Mouse (Mus musculus): ENCODE data around the gene Hspb2. TPM values are rescaled to one million over a fixed set of nuclear protein-coding genes. Genes with fewer than 3 reads are reported as not detected.

Gene Hspb2
- total RNA-seq (2023), result not detected

DNA sequence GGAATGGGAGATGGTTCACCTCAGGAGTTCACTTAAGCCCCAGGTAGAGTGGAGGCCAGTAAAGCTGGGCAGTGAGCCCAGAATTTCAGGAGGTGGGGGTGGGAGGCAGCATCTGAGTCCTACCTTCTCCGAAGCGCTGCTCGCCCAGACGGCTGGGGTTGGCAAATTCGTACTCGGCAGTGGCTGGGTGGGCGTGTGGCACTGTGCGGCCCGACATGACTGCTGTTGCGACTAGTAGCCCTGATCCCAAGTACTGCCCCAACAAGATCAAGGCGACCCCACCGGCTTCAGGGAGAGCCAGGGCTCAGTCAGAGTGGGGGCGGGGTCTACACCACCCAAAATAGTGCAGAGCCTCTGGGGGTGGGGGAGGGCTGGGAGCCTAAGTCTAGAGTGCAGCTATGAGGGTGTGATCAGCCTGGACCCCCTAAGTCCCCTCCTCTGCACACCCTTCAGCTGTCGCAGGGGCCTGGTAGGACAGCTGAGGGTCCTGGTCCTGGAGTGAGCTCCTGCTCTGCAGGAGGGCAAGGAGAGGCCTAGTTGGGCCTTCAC lies at the start of gene Hspb2:
Hspb2 (minus strand) TSS at position 301 of the 549 bp plus-strand sequence.

DNA sequence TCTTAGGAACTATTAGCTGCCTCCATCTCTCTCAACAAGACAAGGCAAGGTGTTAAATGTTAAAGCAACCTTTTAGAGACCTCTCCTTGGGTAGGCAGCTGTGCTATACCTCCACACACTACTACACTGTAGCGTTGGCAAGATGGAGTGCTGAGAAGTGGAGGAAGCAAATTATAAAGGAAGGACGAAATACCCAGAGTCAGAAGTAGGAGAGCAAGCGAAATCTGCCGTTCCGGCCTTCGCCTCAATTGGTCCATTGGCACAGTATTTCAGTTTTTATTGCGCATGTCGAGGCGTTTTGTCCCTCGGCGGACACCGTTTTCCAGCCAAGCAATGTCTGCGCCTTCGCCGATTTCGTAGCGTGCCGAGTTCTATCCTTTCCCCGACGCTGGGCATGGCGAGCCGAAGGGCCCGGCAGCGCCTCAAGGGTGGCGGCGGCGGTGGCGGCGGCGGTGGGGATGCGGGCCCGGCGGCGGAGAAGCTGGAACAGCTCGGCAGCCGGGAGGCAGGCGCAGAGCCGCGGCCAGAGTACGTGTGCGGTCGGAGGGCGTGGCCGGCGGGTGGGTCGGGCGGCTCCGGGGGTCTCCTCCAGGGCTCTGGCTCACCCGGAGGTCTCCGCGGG lies 22.9 kb upstream of the Hspb2 start, which contains the start of the genes Alg9 and 1110032A03Rik:
Alg9 (plus strand) TSS at position 29 of the 622 bp plus-strand sequence.
1110032A03Rik (minus strand) TSS at position 530 of the 622 bp plus-strand sequence.

DNA sequence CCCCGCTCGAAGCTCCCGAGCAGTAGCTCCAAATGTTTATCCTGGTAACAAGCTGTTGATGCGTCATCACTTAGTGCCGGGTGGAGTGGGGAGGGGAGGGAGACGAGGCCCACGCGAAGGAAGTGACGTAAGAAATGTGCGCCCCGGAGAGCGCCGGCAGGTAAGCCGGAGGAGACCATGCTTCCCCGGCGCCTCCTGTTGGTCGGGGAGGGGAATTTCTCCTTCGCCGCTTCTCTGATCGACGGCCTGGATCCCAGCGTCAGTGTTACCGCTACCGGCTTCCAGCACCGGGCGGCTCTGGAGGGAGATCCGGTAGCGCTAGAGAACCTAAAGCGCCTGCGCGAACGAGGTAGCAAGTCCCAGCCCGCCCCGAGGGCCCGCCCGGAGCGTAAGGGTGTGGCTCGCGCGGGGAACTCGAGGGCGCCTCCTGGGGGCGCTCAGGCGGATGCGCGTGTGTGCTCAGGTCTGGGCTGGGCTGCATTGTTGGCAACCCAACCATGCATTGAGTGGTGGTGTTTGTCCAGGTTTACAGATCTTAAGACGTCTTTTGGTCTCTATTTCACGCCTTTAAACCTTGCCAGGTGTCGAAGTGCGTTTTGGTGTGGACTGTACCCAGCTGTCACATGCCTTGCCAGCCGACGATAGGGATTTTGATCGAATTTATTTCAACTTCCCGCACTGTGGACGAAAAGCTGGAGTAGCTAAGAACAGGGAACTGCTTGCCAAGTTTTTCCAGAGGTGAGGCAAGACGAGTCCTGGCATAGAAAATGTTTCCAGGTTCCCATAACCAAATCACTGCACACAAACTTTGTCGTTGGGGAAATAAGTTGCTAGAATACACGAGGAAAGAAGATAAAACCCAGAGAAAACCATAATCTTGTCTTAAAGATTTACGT lies 16.2 kb upstream of the Hspb2 start, which contains the start of gene Fdxacb1:
Fdxacb1 (plus strand) TSS at position 130 of the 896 bp plus-strand sequence.

DNA sequence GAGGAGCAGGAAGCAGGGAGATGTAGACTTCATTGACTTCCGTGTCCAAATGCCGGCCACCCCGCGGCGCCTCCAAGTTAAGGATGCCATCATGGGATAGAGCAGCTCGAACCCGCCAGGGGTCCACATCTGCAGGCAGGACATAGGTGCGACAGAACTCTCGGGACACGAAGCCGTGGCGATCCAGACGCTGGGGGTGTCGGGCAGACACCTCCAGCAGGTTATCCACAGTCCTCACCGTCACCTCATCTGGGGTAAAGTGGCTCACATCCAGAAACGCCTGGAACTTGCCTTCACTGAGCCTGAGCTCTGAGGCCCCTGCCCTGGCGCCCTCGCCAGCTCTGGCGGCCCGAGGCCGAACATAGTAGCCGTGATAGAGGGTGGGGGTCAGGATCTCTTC lies 831 bp downstream of the Hspb2 start, which contains the start of gene Cryab:
Cryab (plus strand) TSS at position 3 of the 400 bp plus-strand sequence.

DNA sequence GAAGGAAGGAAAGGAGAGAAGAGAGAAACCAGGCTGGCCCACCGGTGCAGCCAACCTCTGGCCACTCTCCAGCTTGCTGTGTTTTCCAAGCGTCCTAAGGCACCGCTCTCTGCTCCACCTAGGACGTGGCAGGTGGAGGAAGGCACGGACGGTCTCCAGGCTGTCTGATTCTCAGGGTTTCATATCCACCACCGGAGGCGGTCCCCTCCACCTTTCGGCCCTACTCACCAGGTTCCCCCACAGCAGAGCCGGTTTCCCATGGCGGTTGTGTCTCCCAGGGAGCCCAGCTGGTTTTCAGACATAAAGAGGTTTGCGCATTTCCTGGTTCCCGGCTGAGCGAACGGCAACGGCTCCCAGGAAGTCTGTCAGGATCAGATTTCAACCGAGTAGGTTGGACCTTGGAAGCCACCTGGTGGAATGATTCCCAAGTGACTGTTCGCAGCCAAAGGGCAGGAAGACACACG lies 5.9 kb downstream of the Hspb2 start, which contains the start of gene 2310030G06Rik:
2310030G06Rik (minus strand) TSS at position 323 of the 464 bp plus-strand sequence.

DNA sequence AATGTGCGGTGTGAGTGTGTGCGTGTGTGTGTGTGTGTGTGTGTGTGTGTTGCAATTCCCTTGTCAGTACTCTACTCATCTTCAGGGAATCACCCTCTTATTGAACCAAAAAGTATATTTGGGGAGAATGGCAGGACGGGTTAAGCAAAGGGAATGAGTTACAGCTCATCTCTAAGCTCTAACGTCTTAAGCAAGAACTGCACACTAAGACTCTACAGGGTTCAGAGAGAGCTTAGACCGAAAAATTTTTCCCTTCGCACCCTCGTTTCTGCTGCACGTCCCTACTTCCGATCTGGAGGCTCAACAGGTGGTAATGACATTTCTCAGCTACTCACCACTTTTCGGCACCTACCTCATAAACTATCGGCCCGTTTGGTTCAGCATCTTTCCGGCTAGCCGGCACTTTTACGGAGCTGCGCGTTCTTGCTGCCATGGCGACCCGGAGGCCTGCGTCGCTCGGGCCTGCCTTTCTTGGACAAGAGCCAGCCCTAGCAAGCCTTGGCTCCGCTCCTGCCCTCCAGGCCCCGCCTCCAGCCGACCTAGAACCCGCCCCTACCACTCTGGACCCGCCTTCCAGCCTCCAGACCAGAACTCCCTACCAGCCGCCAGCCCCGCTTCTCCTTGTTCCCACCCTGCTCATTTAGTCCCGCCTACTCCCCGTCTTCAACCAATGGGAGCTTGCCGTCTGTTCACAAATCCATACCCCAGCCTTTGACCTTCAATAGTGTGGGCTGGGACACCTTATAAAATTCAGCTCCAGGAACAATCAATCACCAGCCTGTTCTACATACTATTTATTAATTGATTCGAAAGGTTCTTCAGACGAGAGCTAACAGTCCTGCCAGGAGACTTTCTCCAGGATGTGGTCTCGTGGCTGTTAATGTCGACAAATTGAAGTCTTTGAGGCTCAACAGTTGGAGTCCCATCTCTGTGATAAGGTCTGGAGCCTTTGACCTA lies 13.0 kb downstream of the Hspb2 start, which contains the start of gene Dixdc1:
Dixdc1 (minus strand) TSS at position 604 of the 957 bp plus-strand sequence.

Other genes with a start within 250 kb of the Hspb2 start
- gene Pts, start 223.6 kb downstream of the Hspb2 start, total RNA-seq (2023), result 10 to 100 TPM; 46.4 to 59.4 TPM
- 10 to 100 TPM; 75.6 to 81.6 TPM for gene Il18, start 197.5 kb downstream of the Hspb2 start, total RNA-seq (2023)
- 1 to 10 TPM; 7.6 to 8.3 TPM for gene Bco2, start 197.2 kb downstream of the Hspb2 start, total RNA-seq (2023)
- gene Tex12, start 191.0 kb downstream of the Hspb2 start, total RNA-seq (2023), result not detected
- gene Sdhd, start 148.5 kb downstream of the Hspb2 start, total RNA-seq (2023), result 10 to 100 TPM; 70.1 to 82.1 TPM
- gene Timm8b, start 148.4 kb downstream of the Hspb2 start, total RNA-seq (2023), result 10 to 100 TPM; 51.5 to 54.9 TPM
- gene Pih1d2, start 135.0 kb downstream of the Hspb2 start, total RNA-seq (2023), result under 1 TPM in 1 of 2 experiments, not detected in 1; 0.43 TPM
- gene Nkapd1, start 134.9 kb downstream of the Hspb2 start, total RNA-seq (2023), result 10 to 100 TPM; 19.4 to 23.7 TPM
- 10 to 100 TPM; 27.2 to 27.5 TPM for gene Dlat, start 92.6 kb downstream of the Hspb2 start, total RNA-seq (2023)
- gene Dixdc1, start 12.8 kb downstream of the Hspb2 start, total RNA-seq (2023), result not detected
- gene 2310030G06Rik, start 5.8 kb downstream of the Hspb2 start, total RNA-seq (2023), result not detected
- 1 to 10 TPM; 2.0 to 4.1 TPM for gene Cryab, start 1.0 kb downstream of the Hspb2 start, total RNA-seq (2023)
- gene Fdxacb1, start 15.9 kb upstream of the Hspb2 start, total RNA-seq (2023), result 10 to 100 TPM in 1 of 2 experiments, 1 to 10 TPM in 1; 10.0 to 12.1 TPM
- 10 to 100 TPM; 13.0 to 18.8 TPM for gene Alg9, start 22.7 kb upstream of the Hspb2 start, total RNA-seq (2023)
- 10 to 100 TPM in 1 of 2 experiments, 1 to 10 TPM in 1; 9.5 to 15.7 TPM for gene 1110032A03Rik, start 23.2 kb upstream of the Hspb2 start, total RNA-seq (2023)
- gene Ppp2r1b, start 92.9 kb upstream of the Hspb2 start, total RNA-seq (2023), result 10 to 100 TPM; 27.8 to 30.5 TPM

Data from monocyte, adult 59 days (primary cell).